10 mouse cellular contexts compared by ENCODE assay signal in the genomic region with DNA sequence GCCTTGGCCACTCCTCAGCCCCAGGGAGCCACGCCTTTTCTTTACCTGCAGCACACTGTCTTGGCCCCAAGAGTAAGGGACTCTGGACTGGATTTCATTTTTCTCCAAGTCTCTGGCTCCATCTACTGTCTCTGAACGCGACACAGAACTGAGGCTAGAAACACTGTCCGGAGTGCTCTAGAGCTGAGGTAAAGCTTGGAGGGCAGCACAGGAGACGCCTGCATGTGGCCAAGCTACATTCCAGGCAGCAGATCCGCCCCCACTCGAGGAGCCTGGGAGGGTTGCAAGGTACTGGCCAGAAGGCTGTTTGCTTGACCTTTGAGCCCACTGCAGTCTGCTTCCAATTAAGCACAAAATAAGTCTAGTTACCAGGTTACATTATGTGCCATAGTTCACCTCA.
DNase-seq lines count a peak whose midpoint lies in the region; ATAC-seq lines count a peak whose summit lies in the region.
"Had no signal": no experiment of that assay in that cellular context is flagged by ENCODE, and none has a peak within 500 bp of the region (broad histone marks: within the 10 kb centered on the region; RNA-seq: fewer than 3 reads in every experiment).

No protein-coding gene starts in this region.

- no peak overlapping the region for H3K4me3 ChIP-seq in embryonic facial prominence, embryonic 14.5 days (ENCODE audit: low read depth, low read length)
- H3K4me3 ChIP-seq in limb, embryonic 11.5 days (ENCODE audit: low read depth, low read length) = no peak overlapping the region
- H3K4me3 ChIP-seq: erythroblast, embryonic 14.5 days; neural tube, embryonic 12.5 days had no signal

- H3K4me2 ChIP-seq in embryonic facial prominence, embryonic 14.5 days (ENCODE audit: low read depth, low read length) = no peak overlapping the region
- no peak overlapping the region for H3K4me2 ChIP-seq in limb, embryonic 11.5 days (ENCODE audit: low read depth, severe bottlenecking)
- H3K4me2 ChIP-seq: neural tube, embryonic 12.5 days had no signal

- no peaks in the 10 kb centered on the region for H3K27me3 ChIP-seq in embryonic facial prominence, embryonic 14.5 days (replicated peaks; ENCODE audit: control insufficient read depth, insufficient read depth, low read length)
- no peaks in the 10 kb centered on the region for H3K27me3 ChIP-seq in limb, embryonic 11.5 days (ENCODE audit: control insufficient read depth, insufficient read depth, low read length)
- H3K27me3 ChIP-seq: neural tube, embryonic 12.5 days had no signal

- no peak overlapping the region for H3K27ac ChIP-seq in embryonic facial prominence, embryonic 14.5 days (replicated peaks; ENCODE audit: low read depth, low read length)
- no peak overlapping the region for H3K27ac ChIP-seq in limb, embryonic 11.5 days (replicated peaks; ENCODE audit: low read depth, low read length)
- H3K27ac ChIP-seq: neural tube, embryonic 12.5 days had no signal

- 0 out of 2 replicates have a peak, but pooled peaks cover 3% of the 10 kb centered on the region for H3K36me3 ChIP-seq in embryonic facial prominence, embryonic 14.5 days (ENCODE audit: control insufficient read depth, insufficient read depth, low read length)
- H3K36me3 ChIP-seq in limb, embryonic 11.5 days (ENCODE audit: control insufficient read depth, insufficient read depth, low read length) = no peaks in the 10 kb centered on the region
- H3K36me3 ChIP-seq: neural tube, embryonic 12.5 days had no signal

- no peaks in the 10 kb centered on the region for H3K9me3 ChIP-seq in embryonic facial prominence, embryonic 14.5 days (ENCODE audit: control insufficient read depth, low read length)
- no peaks in the 10 kb centered on the region for H3K9me3 ChIP-seq in limb, embryonic 11.5 days (ENCODE audit: control insufficient read depth, low read length)
- H3K9me3 ChIP-seq: neural tube, embryonic 12.5 days had no signal

- H3K9ac ChIP-seq in embryonic facial prominence, embryonic 14.5 days (ENCODE audit: low read depth, low read length) = no peak overlapping the region
- H3K9ac ChIP-seq in limb, embryonic 11.5 days (ENCODE audit: low read length) = no peak overlapping the region
- H3K9ac ChIP-seq: neural tube, embryonic 12.5 days had no signal

- no peak for DNase-seq in frontal cortex, postnatal 14 days (ENCODE audit: low spot score in 2 of 2)
- DNase-seq in 416B (ENCODE audit: low read depth) = peak; percentile 44
- peak; percentile 18 for DNase-seq in embryonic facial prominence, embryonic 14.5 days (ENCODE audit: low spot score)
- peak; percentile 77 for DNase-seq in limb, embryonic 11.5 days (ENCODE audit: low spot score)
- peak; percentile 68 for DNase-seq in urinary bladder, postnatal 14 days (ENCODE audit: low spot score)
- no peak for DNase-seq in thymus, adult 18-20 months
- DNase-seq in cerebellum, adult 11-12 months = no peak

- peak; percentile 44; the same call in 1 of the 2 replicates for ATAC-seq in frontal cortex, adult (ENCODE audit: low TSS enrichment)
- peak; percentile 62 for ATAC-seq in embryonic facial prominence, embryonic 14.5 days (ENCODE audit: low read depth)
- peak; percentile 59 for ATAC-seq in limb, embryonic 11.5 days (ENCODE audit: insufficient number of reproducible peaks, low FRiP score, low TSS enrichment, low read depth)

- WGBS in embryonic facial prominence, embryonic 14.5 days = 21% methylated on average over 7 of the region's 7 CpGs
- WGBS in limb, embryonic 11.5 days = 13% methylated on average over 7 of the region's 7 CpGs

- no peaks in the 10 kb centered on the region for H3K4me1 ChIP-seq in embryonic facial prominence, embryonic 14.5 days (ENCODE audit: control insufficient read depth, insufficient read depth, low read length)
- peaks cover 9% of the 10 kb centered on the region for H3K4me1 ChIP-seq in limb, embryonic 11.5 days (ENCODE audit: control insufficient read depth, insufficient read depth, low read length)
- H3K4me1 ChIP-seq: neural tube, embryonic 12.5 days had no signal

Comparison
In these comparisons a context has a peak if more than half of its experiments do, and no peak if none do; other contexts are left out.
1. DNase-seq: peak in 416B (single experiment), embryonic facial prominence, embryonic 14.5 days (single experiment), limb, embryonic 11.5 days (single experiment) and urinary bladder, postnatal 14 days (single experiment); none in frontal cortex, postnatal 14 days (0 of 2), thymus, adult 18-20 months (0 of 2) and cerebellum, adult 11-12 months (single experiment).
2. Peak in every context shown above with its lines, with median percentiles within 50 percentile points of each other: ATAC-seq.